Mouse (Mus musculus): Measurements from ENCODE around the gene 4930568D16Rik. TPM values are rescaled to one million over a fixed set of nuclear protein-coding genes. Genes with fewer than 3 reads are reported as not detected.

Gene 4930568D16Rik
- total and polyA plus RNA-seq, 2 experiments: not detected

DNA sequence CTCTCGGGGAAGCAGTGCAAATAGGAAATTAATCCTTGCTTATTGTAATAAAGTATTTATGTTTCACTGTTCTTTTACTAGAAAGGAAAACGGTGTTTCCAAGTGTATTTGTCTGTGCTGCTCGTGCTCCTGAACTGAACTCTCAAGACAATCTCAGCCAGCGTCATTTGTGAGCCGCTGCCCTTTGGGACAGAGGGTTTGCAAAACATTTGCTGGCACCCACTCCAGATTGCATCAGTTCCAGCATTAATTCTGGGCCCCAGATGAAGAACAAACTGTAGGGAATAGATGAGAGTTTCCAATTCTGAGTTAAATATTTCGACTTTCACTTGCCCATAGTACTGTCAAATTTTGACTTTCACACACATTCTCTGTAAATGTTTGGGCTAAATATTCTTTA is 28.8 kb downstream of the 4930568D16Rik start:
- H3K4me1 ChIP-seq (ENCODE audit: control insufficient read depth, insufficient read depth, low read length): peaks cover 11% of the 10 kb centered on the region; the same call in 1 of the 2 replicates
- H3K79me2 ChIP-seq (ENCODE audit: control insufficient read depth, insufficient read depth, low read length): no peaks in the 10 kb centered on the region; the same call in 1 of the 2 replicates
- peak overlapping the region; percentile 83 for H3K27ac ChIP-seq (replicated peaks; ENCODE audit: insufficient read depth, low read depth, low read length)
- no peak overlapping the region for H3K9ac ChIP-seq (ENCODE audit: low read depth, low read length)
- no peak overlapping the region for H3K4me3 ChIP-seq (ENCODE audit: insufficient read depth, low read depth, low read length)
- TF ChIP-seq CTCF (IDR thresholded peaks at IDR 0.05; ENCODE audit: low read depth, low read length) (no peak), POLR2A (IDR thresholded peaks at IDR 0.05; ENCODE audit: extremely low read depth, insufficient read depth, low read length) (no peak)
- 6% methylated on average over 6 of the region's 6 CpGs for WGBS
- no peaks in the 10 kb centered on the region for H3K27me3 ChIP-seq (ENCODE audit: control insufficient read depth, insufficient read depth, low read length)
- H3K36me3 ChIP-seq (ENCODE audit: control insufficient read depth, insufficient read depth, low read length): no peaks in the 10 kb centered on the region
- peak; percentile 92 for DNase-seq (ENCODE audit: extremely low read depth, low read depth, low spot score)

DNA sequence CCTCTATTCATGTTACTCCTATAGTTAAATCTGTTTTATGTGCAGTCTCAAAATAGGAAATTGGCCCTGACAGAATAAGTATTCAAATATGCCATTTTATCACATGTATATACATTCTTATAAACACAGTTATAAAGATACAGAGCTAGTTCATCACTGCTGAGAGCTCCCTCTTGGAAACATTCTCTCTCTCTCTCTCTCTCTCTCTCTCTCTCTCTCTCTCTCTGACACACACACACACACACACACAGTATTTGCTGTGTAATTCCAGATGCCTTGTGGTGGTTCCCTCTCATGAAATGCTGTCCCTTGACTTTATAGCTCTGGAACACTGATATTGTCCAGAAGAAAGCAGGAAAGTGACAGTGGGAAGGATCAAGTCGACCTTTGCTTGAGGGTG is 29.5 kb downstream of the 4930568D16Rik start:
- no peak overlapping the region for H3K9ac ChIP-seq (ENCODE audit: low read depth, low read length)
- H3K27ac ChIP-seq (replicated peaks; ENCODE audit: insufficient read depth, low read depth, low read length): peak overlapping the region; percentile 83
- H3K27me3 ChIP-seq (ENCODE audit: control insufficient read depth, insufficient read depth, low read length): no peaks in the 10 kb centered on the region
- no peaks in the 10 kb centered on the region; the same call in 1 of the 2 replicates for H3K79me2 ChIP-seq (ENCODE audit: control insufficient read depth, insufficient read depth, low read length)
- DNase-seq (ENCODE audit: extremely low read depth, low read depth, low spot score): no peak
- H3K4me3 ChIP-seq (ENCODE audit: insufficient read depth, low read depth, low read length): no peak overlapping the region
- peaks cover 11% of the 10 kb centered on the region; the same call in 1 of the 2 replicates for H3K4me1 ChIP-seq (ENCODE audit: control insufficient read depth, insufficient read depth, low read length)
- no peaks in the 10 kb centered on the region for H3K36me3 ChIP-seq (ENCODE audit: control insufficient read depth, insufficient read depth, low read length)
- no peak for TF ChIP-seq POLR2A (IDR thresholded peaks at IDR 0.05; ENCODE audit: extremely low read depth, insufficient read depth, low read length)
- TF ChIP-seq CTCF (IDR thresholded peaks at IDR 0.05; ENCODE audit: low read depth, low read length): no peak
- WGBS: 5% methylated on average over 1 of the region's 1 CpGs

DNA sequence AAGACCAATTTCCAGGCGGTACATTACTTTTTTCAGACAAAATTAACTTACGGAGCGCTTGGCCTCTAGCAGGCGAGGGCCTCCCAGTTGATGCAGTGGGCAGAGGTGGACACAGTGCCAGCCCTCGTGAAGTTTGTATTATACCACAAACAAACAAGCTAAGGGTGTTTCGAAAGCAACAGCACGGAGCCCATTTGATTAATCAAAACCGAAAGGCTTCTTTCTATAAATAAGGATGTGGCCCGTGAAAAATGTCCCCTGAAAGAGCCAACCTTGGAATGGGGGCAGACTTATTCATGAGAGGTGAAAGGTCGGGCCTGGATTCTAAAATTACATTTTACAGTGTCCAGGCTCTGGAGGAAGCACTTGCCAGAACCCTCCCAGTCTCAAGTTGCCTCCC is 30.1 kb downstream of the 4930568D16Rik start:
- Histone ChIP-seq H3K36me3 (ENCODE audit: control insufficient read depth, insufficient read depth, low read length) (no peaks in the 10 kb centered on the region), H3K27me3 (ENCODE audit: control insufficient read depth, insufficient read depth, low read length) (no peaks in the 10 kb centered on the region), H3K4me1 (ENCODE audit: control insufficient read depth, insufficient read depth, low read length) (peaks cover 15% of the 10 kb centered on the region), H3K9ac (ENCODE audit: low read depth, low read length) (peak overlapping the region; percentile 63), H3K27ac (replicated peaks; ENCODE audit: insufficient read depth, low read depth, low read length) (peak overlapping the region; percentile 76), H3K4me3 (ENCODE audit: insufficient read depth, low read depth, low read length) (peak overlapping the region; percentile 36), H3K79me2 (ENCODE audit: control insufficient read depth, insufficient read depth, low read length) (no peaks in the 10 kb centered on the region; the same call in 1 of the 2 replicates)
- TF ChIP-seq CTCF (IDR thresholded peaks at IDR 0.05; ENCODE audit: low read depth, low read length) (no peak), POLR2A (IDR thresholded peaks at IDR 0.05; ENCODE audit: extremely low read depth, insufficient read depth, low read length) (no peak)
- WGBS: 5% methylated on average over 10 of the region's 10 CpGs
- peak; percentile 85 for DNase-seq (ENCODE audit: extremely low read depth, low read depth, low spot score)

- TF ChIP-seq CTCF (IDR thresholded peaks at IDR 0.05; ENCODE audit: low read depth, low read length): 0 out of 2 replicates have a peak, but pooled peaks have one; percentile 12
- peak; percentile 64 for TF ChIP-seq POLR2A (IDR thresholded peaks at IDR 0.05; ENCODE audit: extremely low read depth, insufficient read depth, low read length)
- H3K27me3 ChIP-seq (ENCODE audit: control insufficient read depth, insufficient read depth, low read length): no peaks in the 10 kb centered on the region
- WGBS: under 1% methylated on average over 45 of the region's 45 CpGs
- peaks cover 4% of the 10 kb centered on the region; the same call in 1 of the 2 replicates for H3K79me2 ChIP-seq (ENCODE audit: control insufficient read depth, insufficient read depth, low read length)
- H3K27ac ChIP-seq (replicated peaks; ENCODE audit: insufficient read depth, low read depth, low read length): peak within 1 kb of the TSS; percentile 77
- no peaks in the 10 kb centered on the region for H3K36me3 ChIP-seq (ENCODE audit: control insufficient read depth, insufficient read depth, low read length)
- H3K4me1 ChIP-seq (ENCODE audit: control insufficient read depth, insufficient read depth, low read length): peaks cover 15% of the 10 kb centered on the region
- peak; percentile 89 for DNase-seq (ENCODE audit: extremely low read depth, low read depth, low spot score)
- H3K9ac ChIP-seq (ENCODE audit: low read depth, low read length): peak within 1 kb of the TSS; percentile 82
- H3K4me3 ChIP-seq (ENCODE audit: insufficient read depth, low read depth, low read length): peak within 1 kb of the TSS; percentile 82
Observed at GRCm38 (mm10) chr2:35336388-35337280, 30.9 kb downstream of the 4930568D16Rik start, which contains the start of gene Stom. Gene Stom, minus strand, starts transcription at chr2:35336976.

DNA sequence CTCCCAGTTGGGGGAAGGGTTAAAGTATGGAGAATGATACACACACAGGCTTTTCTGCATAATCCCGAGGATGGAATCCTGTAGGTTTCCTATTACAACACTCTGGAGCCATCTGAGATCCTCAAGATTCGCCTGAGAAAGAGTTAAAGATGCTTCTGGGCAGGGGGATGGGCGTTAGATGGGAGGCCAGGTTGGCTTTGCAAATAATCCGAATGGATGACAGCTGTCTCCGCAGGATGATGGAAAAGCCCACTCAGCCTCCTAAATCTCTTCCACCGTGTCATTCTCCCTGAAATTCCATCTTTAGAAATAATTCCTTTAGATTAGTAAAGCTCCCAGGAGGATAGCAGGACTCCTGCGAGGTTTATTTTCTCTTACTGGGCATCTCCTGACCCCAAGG is 31.9 kb downstream of the 4930568D16Rik start:
- DNase-seq (ENCODE audit: extremely low read depth, low read depth, low spot score): no peak
- Histone ChIP-seq H3K9ac (ENCODE audit: low read depth, low read length) (no peak overlapping the region), H3K27ac (replicated peaks; ENCODE audit: insufficient read depth, low read depth, low read length) (no peak overlapping the region), H3K4me3 (ENCODE audit: insufficient read depth, low read depth, low read length) (no peak overlapping the region), H3K27me3 (ENCODE audit: control insufficient read depth, insufficient read depth, low read length) (no peaks in the 10 kb centered on the region), H3K4me1 (ENCODE audit: control insufficient read depth, insufficient read depth, low read length) (peaks cover 15% of the 10 kb centered on the region), H3K36me3 (ENCODE audit: control insufficient read depth, insufficient read depth, low read length) (no peaks in the 10 kb centered on the region), H3K79me2 (ENCODE audit: control insufficient read depth, insufficient read depth, low read length) (peaks cover 4% of the 10 kb centered on the region; the same call in 1 of the 2 replicates)
- TF ChIP-seq CTCF (IDR thresholded peaks at IDR 0.05; ENCODE audit: low read depth, low read length): no peak
- no peak for TF ChIP-seq POLR2A (IDR thresholded peaks at IDR 0.05; ENCODE audit: extremely low read depth, insufficient read depth, low read length)
- 45% methylated on average over 7 of the region's 7 CpGs for WGBS
